Mouse (Mus musculus) Patski (cell line): ENCODE measurements at regions not wholly inside any gene's neighbourhood (a gene's known extent, or its start where the extent isn't known, plus 50 kb on each side); places are given as distances from the start of the nearest gene placed in this dataset.

Source experiments
- ATAC-seq: fragments of 100-300 bp; one replicate; pipeline ENCODE4 v1.8.0; 2021
- CTCF ChIA-PET: fragments of 350-600 bp; sonication (Branson Sonifier 250); formaldehyde crosslinking; loops from one replicate; lab custom pipeline; 2022; ENCODE audit warnings: inconsistent platforms; lab: Charles Lee
- POLR2A ChIA-PET: fragments of 350-600 bp; sonication (Branson Sonifier 250); formaldehyde crosslinking; loops from one replicate; lab custom pipeline; 2022; ENCODE audit warnings: antibody characterized with exemption, inconsistent platforms; lab: Charles Lee
- DNase-seq: peaks from one replicate; pipeline ENCODE4 v3.0.0-alpha.2; 2011; ENCODE audit warnings: low read depth, low spot score
- H3K27me3 ChIP-seq: fragments of 371-371 bp; one replicate; pipeline ENCODE4 v1.5.1; 2021
- CTCF ChIP-seq: fragments of 100-300 bp; IDR thresholded peaks from one replicate; pipeline ENCODE4 v1.5.1; 2021
- in situ Hi-C: fragments of 300-500 bp; cut with MboI; formaldehyde crosslinking; loops from 3 replicates; pipeline ENCODE4 v1.11.1; 2018; ENCODE audit warnings: low pct_unique_long_range_greater_than_20kb, mixed read lengths

DNA sequence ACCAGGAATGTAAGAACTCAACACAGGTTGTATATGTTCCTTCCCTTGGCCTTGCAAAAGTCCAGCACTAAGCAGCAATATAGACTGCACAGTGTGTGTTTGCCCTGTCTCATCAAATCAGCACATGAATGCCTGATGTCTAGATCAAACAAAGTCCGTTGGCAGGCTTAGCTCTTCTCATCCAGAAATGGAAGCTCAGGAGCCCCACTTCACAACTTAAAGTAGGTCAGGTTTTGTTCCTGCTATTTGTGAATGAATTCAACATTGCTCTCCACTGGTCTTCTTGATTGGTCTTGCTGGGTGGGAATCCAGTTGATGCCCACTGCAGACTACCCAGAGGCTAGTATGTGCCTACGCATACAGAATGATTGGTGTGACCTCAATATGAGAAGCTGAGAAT is 80.8 kb upstream of the Trib2 start:
- no peak for DNase-seq
- POLR2A ChIA-PET: no interaction called here
- no peak for ATAC-seq
- in situ Hi-C loops: no loop called here
- H3K27me3 ChIP-seq: no peaks in the 10 kb centered on the region
- CTCF ChIA-PET: interaction anchor here (1.0 to 1.1 kb wide), 2 partner anchors 13 kb away, joined by 3 read pairs; no protein-coding TSS in a partner anchor
- no peak for TF ChIP-seq CTCF

DNA sequence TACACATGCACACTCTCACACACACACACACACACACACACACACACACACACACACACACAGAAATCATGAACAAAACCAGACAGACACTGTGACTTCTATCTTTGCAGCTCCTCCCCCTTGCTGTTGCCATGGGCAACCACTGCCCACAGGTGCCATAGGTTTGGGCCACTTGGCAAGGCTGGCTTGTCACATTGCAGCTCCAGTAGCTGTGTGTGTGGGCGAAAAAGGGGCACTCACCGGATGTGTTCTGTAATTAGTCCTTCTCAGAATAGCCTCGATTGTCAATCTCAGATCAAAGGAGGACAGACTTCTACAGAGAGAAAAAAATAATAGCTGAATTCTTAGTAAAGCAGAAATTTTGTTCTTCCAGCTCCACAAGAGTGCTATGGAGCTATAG is 79.8 kb upstream of the Trib2 start:
- ATAC-seq: no peak
- CTCF ChIA-PET: interaction anchor here (1.0 to 2.5 kb wide), 3 partner anchors 12 to 14 kb away, joined by 3 to 8 read pairs (median 3); no protein-coding TSS in a partner anchor

DNA sequence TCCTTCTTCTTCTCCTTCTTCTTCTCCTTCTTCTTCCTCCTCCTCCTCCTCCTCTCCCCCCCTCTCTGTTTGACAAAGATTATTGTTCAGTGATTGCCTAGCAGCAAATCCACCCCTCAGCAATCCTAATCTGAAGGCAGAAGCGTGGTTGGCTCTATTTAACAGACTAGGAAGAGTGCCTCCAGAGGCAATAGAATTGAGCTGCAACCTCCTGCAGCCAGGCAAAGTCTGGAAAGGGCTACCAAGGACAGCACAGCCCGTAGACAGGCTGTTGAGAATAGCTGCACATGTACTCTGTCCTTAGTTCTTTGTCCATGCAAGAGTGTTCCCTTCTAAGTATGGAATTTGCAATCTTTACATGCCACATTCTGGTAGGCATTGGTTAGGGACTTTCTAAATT is 78.5 kb upstream of the Trib2 start:
- ATAC-seq: no peak
- CTCF ChIA-PET: interaction anchor here (0.7 to 2.5 kb wide), 3 partner anchors 11 to 1520 kb away, joined by 3 to 8 read pairs (median 3); no protein-coding TSS in a partner anchor

More for the DNA sequence above, 79.8 kb upstream of the Trib2 start:
- H3K27me3 ChIP-seq: no peaks in the 10 kb centered on the region
- DNase-seq: no peak
- POLR2A ChIA-PET: interaction anchor here (0.6 kb wide), 1 partner anchor 41 kb away, joined by 3 read pairs; no protein-coding TSS in a partner anchor
- in situ Hi-C loops: no loop called here
- TF ChIP-seq CTCF: no peak

DNA sequence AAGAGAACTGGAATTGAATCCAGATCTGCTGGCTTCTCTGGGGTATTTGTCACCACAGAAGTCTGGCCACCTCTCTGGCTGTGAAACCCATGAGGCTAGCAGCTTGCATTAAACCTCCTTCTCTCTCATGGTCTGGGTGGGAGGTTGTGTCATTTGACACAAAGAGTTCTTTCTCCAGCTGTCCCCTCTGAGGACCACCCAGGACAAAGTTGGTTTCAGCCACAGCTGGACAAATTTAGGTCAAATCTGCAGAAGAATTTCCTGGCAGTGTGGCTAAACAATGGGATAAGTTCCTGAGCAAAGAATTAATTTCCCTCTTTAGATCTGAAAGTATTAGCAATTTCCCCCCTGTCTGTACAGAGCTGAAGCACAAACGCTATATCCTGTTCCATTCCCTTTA is 73.9 kb upstream of the Trib2 start:
- ATAC-seq: no peak
- no peaks in the 10 kb centered on the region for H3K27me3 ChIP-seq
- in situ Hi-C loops: no loop called here
- TF ChIP-seq CTCF: no peak
- CTCF ChIA-PET: no interaction called here
- POLR2A ChIA-PET: no interaction called here
- no peak for DNase-seq

More for the DNA sequence above, 78.5 kb upstream of the Trib2 start:
- DNase-seq: no peak
- no peak for TF ChIP-seq CTCF
- in situ Hi-C loops: no loop called here
- H3K27me3 ChIP-seq: no peaks in the 10 kb centered on the region
- POLR2A ChIA-PET: no interaction called here

DNA sequence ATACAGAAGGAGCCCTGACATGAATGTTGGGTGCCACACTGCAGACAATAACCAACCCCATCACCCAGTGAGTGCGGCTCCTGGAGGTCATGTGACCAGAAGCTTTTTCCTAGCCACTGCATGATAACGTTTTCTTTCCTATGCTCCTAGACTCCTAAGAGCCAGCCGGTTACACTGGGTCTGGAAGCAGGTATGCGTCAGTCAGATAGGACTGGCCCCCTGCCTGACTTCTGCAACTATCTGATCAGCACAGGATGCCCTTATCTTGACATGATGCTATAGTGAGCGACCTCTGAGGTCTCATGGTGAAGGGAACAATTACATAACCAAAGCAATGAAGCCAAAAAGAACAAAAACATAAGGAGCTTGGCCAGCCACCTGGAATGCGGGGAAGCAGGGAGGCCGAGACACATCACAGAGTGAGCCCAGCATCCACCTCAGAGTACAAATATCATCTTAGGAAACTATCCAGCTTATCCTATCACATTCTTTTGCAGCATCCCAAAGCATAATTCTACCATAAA is 63.2 kb upstream of the Trib2 start:
- no peak for ATAC-seq
- TF ChIP-seq CTCF: no peak
- H3K27me3 ChIP-seq: no peaks in the 10 kb centered on the region
- in situ Hi-C loops: no loop called here
- CTCF ChIA-PET: interaction anchor here (0.6 to 1.3 kb wide), 2 partner anchors 9 to 17 kb away, joined by 3 read pairs; no protein-coding TSS in a partner anchor
- POLR2A ChIA-PET: no interaction called here
- no peak for DNase-seq
